Mouse (Mus musculus) G1E (cell line): ENCODE results near the gene Olfr584.

Source experiments
- CTCF ChIP-seq: IDR thresholded peaks from 2 replicates; pipeline ENCODE4 v1.5.1; 2012; ENCODE audit warnings: low read depth, low read length, inconsistent platforms, mixed read lengths
- GATA1 ChIP-seq: IDR thresholded peaks from 2 replicates; pipeline ENCODE4 v1.6.1; 2012; ENCODE audit warnings: borderline replicate concordance, low read length, inconsistent platforms, mixed read lengths
- POLR2AphosphoS5 ChIP-seq: IDR thresholded peaks from 2 replicates; pipeline ENCODE4 v1.6.1; 2012; ENCODE audit warnings: low read depth, low read length, inconsistent platforms; ENCODE audit not compliant: insufficient replicate concordance
- TAL1 ChIP-seq: conservative IDR thresholded peaks from 2 replicates; pipeline ENCODE4 v1.6.1; 2012; ENCODE audit warnings: low read depth, low read length, inconsistent platforms, mixed read lengths

DNA sequence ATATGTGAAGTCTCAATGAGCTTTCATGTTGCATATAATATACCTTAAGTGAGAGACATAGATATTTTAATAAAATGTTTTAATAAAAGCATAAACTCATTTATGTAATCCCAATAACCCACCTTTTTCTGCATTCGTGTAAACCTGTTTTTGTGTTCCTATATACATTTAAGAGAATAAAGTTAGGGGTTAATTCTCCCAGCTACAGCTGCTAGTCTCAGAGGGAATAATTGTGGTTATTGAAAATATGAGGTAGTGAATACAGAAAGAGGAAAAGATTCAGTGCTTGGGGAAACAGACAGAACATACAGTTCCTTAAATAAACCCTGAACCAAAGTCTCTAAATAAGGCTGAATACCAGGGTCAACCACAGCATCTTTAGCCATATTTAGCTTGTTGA is at the start of gene Olfr584:
- TF ChIP-seq CTCF (no peak), TAL1 (no peak), GATA1 (no peak), POLR2AphosphoS5 (no peak)
